Mouse (Mus musculus): ENCODE results near the gene Ascc1. TPM values are rescaled to one million over a fixed set of nuclear protein-coding genes. Genes with fewer than 3 reads are reported as not detected.
"Not testable (repeated sequence)": the region's sequence is repeated elsewhere in the genome, so short reads cannot be mapped to it uniquely, and the experiment has no call there.

The Ascc1 gene
- total RNA-seq, 2 experiments from 2014 or later = 16.2 to 17.4 TPM

DNA sequence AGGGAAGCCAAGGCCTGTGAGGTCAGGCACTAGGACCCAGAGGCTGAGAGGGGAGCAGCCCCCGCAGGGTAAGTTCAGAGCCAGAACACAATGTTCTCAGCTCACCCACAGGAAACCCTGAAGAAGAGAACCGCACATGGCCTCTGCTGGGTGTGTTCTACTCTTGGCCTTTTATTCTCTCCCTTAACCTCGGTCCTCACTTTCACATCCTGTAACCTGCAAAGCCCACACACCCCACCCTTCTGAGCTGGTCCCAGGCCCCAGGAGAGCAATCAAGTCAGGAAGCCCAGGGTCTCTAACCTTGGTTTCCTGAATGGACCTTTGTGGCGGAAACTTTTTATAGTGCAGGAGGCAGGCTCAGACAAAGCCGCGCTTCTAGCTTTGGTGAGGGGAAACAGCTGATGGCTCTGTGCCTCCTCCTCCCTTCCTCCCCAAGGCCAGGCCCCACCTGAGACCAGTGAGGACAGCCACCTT lies 28.4 kb upstream of the Ascc1 start:
- peak; percentile 49 to 56 for DNase-seq (ENCODE audit: low spot score in 2 of 2)
- intact Hi-C loops (cut with DNase I) = no loop called here

GRCm38 (mm10) chr10:59974786-59975185 lies 27.8 kb upstream of the Ascc1 start:
- intact Hi-C loops (cut with DNase I) = no loop called here
- DNase-seq (ENCODE audit: low spot score in 2 of 2) = no peak

GRCm38 (mm10) chr10:59977141-59977540 lies 25.5 kb upstream of the Ascc1 start:
- intact Hi-C loops (cut with DNase I) = no loop called here
- no peak for DNase-seq (ENCODE audit: low spot score in 2 of 2)

DNA sequence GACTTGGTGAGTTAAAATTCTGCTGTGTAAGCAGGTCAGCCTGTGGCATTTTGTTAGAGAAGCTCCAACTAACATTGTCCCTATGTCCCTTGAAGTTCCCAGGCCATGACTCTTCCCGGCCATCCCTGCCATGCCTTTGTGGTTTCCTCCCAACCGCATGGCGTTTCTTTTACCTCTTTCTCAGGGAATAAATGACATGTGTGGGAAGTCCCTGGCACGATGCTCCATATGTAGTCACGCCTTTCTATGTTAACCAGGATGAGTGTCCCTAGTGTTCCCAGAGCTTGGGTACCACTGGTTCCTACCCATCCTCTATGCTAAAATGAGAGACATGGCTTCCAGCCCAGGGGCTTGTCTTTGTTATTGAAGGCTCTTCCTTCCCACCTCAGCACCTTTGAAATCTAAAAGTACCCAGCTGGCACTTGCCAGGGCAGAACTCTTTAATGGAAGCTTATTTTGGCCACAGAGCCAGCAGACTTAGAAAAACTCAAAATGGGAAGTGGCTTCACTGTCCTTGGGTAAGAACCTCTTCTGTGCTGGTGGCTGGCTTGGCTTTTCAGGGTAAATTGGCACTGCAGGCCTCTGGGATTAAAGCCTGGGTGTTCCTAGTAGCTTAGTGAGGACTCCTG lies 24.8 kb upstream of the Ascc1 start:
- intact Hi-C loops (cut with DNase I) = no loop called here
- DNase-seq (ENCODE audit: low spot score in 2 of 2) = no peak

DNA sequence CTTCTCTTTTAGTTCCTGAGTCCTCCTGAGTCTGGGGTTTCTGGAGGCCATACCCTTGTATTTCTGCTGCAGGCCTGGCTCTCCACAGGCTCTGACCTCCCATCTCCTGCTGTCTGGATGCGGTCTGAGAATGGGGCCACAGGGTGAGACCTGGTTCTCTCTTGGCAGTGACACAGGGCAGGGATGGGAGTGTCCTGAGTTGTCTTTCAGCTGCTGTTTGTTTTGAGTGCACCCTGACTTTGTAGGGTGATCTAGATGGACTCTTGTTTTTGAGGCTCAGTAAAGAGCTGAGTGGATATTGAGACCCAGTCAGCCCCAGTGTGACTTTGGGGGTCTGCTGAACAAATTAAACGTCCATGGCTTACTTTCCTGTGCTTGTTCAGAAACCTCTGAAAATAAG lies 24.2 kb upstream of the Ascc1 start:
- intact Hi-C loops (cut with DNase I) = no loop called here
- DNase-seq (ENCODE audit: low spot score in 2 of 2) = no peak

DNA sequence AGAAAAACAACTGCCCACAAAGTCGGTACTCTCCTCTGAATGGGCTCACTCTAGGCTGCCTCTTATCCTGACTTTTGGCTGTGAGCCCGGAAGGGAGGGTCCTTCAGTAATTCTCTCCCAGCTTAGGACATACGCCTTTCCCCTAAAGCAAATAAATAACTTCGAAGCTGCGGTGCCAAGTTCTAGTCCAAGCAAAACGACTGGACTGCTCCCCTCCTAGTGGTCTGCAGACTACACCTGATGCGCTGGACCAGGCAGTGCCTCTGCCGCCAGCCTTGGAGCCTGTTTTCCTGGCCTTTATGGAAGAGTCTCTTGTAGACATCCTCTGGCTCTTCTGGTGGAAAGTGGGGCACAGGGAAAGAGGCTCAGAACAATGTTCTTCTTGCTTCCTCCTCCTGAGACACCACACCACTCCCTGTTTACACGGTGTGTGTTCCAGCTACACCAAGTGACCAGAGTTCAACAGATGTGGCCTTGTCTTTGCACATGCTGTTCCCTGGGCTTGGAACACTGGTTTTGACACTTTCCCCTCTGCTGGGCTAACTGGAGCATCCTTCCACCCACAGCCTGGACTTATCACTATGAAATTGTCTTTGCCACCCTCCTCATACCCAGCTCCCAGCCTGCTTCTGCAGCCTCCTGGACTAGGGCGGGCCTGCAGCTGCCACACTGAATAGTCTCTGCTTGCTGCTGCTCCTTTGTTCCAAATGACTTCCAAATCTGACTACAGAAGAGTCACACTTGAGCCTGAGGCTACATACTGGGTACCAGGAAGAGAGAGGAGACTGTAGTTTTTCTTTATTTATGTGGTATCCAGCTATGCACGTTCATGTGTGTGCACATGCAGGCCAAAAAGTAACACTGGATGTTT lies 23.5 kb upstream of the Ascc1 start:
- intact Hi-C loops (cut with DNase I) = no loop called here
- no peak for DNase-seq (ENCODE audit: low spot score in 2 of 2)

DNA sequence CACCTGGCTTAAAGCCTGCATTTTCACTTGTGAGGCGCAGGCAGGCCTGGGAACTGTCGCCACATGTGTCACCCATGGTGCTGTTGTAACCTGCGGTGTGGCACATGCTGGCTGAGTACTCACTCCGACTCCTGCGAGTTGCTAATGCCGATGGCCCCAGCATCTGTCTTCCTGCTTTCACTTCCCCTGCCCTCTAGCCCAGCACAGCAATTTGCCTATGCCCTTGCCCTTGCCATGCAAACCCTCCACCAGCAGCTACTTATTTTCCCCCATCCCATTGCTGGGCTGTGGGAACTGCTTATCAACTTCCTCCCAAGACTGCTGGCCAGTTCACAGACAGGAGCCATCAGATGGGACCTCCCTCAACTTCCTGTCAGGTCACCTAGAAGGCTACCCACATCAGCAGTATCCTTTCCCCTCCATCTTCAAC lies 21.8 kb upstream of the Ascc1 start:
- DNase-seq (ENCODE audit: low spot score in 2 of 2) = no peak
- intact Hi-C loops (cut with DNase I) = no loop called here

- intact Hi-C loops (cut with DNase I) = no loop called here
- no peak for DNase-seq (ENCODE audit: low spot score in 2 of 2)
These were observed 21.3 kb upstream of the Ascc1 start for GRCm38 (mm10) chr10:59981336-59981735.

DNA sequence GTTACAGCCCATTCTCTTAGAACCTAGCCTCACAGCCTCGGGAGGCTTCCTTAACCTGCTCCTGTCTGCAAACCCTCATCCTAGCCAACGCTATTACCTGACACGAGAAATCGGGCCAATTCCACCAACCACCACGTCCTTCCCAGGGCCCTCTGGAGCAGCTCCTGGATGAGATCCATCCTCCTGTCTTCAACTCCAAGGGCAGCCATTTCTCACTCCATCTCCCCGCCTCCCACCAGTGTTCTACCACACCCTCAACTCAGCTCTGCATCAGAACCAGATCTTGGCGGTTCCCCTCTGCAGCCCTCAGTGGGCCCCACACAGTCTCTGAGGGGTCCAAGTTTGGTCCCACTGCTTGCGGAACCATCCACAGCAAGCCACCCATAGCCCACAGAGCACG lies 20.8 kb upstream of the Ascc1 start:
- intact Hi-C loops (cut with DNase I) = no loop called here

DNA sequence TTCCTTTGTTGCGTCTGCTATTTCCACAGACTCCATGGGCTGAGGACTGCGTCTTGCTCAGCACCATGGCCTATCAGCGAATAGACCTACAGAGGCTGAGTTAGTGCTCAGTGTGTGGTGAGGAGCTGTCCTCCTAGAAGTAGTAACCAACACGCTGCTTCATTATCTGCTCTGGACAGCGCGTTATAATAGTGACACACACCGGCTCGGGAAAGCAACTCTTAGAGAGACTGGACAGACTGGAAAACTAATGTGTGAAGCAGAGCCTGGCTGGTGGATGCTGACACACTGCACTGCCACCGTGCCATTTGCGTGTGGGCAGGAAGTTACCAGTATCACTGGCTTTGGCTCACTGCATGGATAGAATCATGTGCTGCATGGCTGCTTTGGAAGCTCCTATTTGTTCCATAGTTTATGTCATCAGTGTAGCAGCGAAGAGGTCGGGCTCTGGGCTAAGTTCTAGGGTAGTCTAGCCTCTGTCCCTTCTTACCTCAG lies 20.2 kb upstream of the Ascc1 start:
- intact Hi-C loops (cut with DNase I) = no loop called here
- no peak for DNase-seq (ENCODE audit: low spot score in 2 of 2)

More for the DNA sequence above, 20.8 kb upstream of the Ascc1 start:
- DNase-seq (ENCODE audit: low spot score in 2 of 2) = no peak

DNA sequence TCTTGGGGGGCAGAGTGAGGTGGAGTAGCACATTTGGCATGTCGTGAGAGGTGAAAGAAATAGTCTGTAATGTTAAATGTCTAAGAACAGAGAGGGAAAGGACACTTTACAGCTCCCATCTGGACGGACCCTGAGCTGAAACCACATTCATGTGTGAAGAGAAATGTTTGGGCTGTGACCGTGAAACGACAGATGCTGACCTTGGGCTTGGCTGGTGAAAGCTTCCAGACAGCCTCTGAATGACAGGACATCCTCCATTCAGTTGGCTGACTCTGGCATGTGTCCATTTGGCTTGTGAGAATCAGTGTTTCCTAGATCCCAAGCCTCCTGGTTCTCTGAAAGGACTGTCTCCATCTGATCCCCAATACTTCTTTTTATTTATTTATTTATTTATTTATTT lies 14.6 kb upstream of the Ascc1 start:
- no peak for DNase-seq (ENCODE audit: low spot score in 2 of 2)
- intact Hi-C loops (cut with DNase I) = no loop called here

DNA sequence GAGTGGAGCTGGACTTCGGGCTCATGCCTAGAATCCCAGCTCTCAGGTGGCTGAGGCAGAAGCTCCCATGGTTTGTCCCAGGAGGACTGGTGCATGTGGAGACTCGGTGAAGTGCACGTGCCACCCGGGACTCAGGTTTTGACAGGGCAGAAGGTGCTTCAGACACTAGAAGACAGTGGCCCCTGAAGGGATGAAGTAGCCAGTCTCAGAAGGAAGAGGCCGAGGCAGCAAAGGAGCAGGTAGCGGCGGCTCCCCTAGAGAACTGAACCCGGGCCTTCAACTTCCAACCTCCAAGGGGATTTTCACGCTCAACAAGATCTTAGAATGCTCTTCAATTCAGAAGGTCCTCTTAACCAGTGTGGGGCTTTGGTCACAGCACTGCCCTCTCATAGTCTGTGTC lies 12.2 kb upstream of the Ascc1 start:
- intact Hi-C loops (cut with DNase I) = no loop called here
- no peak for DNase-seq (ENCODE audit: low spot score in 2 of 2)

DNA sequence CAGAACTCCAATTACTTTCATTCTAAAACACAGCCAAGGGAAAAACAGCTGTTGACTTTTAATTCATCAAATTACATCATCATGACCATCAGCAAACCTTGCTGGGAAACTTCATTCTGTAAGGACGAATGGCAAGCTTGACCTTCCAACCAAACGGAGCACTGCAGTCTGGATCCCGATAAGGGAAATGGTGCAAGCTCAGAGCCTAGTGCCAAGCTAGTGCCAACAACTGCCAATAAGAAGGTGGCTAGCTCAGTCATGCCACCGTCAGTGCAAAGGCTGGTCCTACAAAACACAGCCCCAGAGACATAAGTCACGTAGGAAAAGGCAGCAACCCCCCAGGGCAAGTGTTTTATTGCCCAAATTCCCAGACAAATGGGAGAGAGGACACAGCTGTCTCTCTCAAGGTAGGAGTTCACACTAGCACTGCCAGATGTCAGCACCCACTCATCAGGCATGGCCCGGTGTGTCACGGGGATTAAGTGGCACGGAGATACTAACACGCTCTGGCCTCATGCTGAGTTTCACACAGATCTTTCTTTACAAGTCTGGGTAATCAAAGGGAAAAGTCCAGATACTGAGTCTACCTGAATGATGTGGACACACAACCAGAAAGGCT lies 11.2 kb upstream of the Ascc1 start:
- no peak for DNase-seq (ENCODE audit: low spot score in 2 of 2)
- intact Hi-C loops (cut with DNase I) = no loop called here

- intact Hi-C loops (cut with DNase I) = no loop called here
- DNase-seq (ENCODE audit: low spot score in 2 of 2) = no peak
These were observed 10.6 kb upstream of the Ascc1 start for GRCm38 (mm10) chr10:59992024-59992423.

GRCm38 (mm10) chr10:59993813-59994212 lies 8.8 kb upstream of the Ascc1 start:
- intact Hi-C loops (cut with DNase I); DNase-seq (ENCODE audit: low spot score in 2 of 2): not testable (repeated sequence)

- intact Hi-C loops (cut with DNase I) = loop anchor here (5.0 kb wide), 1 partner anchor 71 kb away; no protein-coding TSS in a partner anchor
- DNase-seq (ENCODE audit: low spot score in 2 of 2) = no peak
These were observed 6.7 kb upstream of the Ascc1 start for GRCm38 (mm10) chr10:59995889-59996288.

GRCm38 (mm10) chr10:59997591-59997990 lies 5.0 kb upstream of the Ascc1 start:
- intact Hi-C loops (cut with DNase I) = loop anchor here (5.0 kb wide), 1 partner anchor 70 kb away; no protein-coding TSS in a partner anchor
- no peak for DNase-seq (ENCODE audit: low spot score in 2 of 2)

GRCm38 (mm10) chr10:59999057-59999456 lies 3.5 kb upstream of the Ascc1 start:
- DNase-seq (ENCODE audit: low spot score in 2 of 2) = no peak
- intact Hi-C loops (cut with DNase I) = loop anchor here (5.0 kb wide), 1 partner anchor 68 kb away; no protein-coding TSS in a partner anchor

DNA sequence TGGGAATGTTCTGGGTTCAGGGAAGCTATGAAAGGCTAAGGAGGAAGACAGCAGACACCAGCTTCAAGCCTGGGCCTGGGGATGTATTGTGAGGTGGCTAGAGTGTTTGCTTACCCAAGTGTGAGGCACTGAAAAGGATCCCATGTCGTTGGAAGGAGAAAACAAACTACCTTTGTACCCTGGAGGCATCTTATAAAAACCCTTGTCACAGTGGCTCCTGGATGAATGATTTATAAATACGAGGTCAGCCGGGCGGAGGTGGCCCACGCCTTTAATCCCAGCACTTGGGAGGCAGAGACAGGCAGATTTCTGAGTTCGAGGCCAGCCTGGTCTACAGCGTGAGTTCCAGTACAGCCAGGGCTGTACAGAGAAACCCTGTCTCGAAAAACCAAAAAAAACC lies 942 bp upstream of the Ascc1 start:
- DNase-seq (ENCODE audit: low spot score in 2 of 2) = not testable (repeated sequence)
- intact Hi-C loops (cut with DNase I) = loop anchor here (2.0 to 5.0 kb wide), 3 partner anchors 51 to 109 kb away; partner anchors contain the start of genes Ddit4 and Spock2

GRCm38 (mm10) chr10:60002203-60002602 lies 402 bp upstream of the Ascc1 start:
- intact Hi-C loops (cut with DNase I) = loop anchor here (2.0 to 5.0 kb wide), 3 partner anchors 51 to 109 kb away; partner anchors contain the start of genes Ddit4 and Spock2

More at GRCm38 (mm10) chr10:60002203-60002602, 402 bp upstream of the Ascc1 start:
- DNase-seq (ENCODE audit: low spot score in 2 of 2) = no peak

Measured in left cerebral cortex, postnatal 36 days (tissue).